Mouse (Mus musculus): Measurements from ENCODE around the gene Gm9495.
"Not testable (repeated sequence)": the region's sequence is repeated elsewhere in the genome, so short reads cannot be mapped to it uniquely, and the experiment has no call there.

Gene Gm9495

DNA sequence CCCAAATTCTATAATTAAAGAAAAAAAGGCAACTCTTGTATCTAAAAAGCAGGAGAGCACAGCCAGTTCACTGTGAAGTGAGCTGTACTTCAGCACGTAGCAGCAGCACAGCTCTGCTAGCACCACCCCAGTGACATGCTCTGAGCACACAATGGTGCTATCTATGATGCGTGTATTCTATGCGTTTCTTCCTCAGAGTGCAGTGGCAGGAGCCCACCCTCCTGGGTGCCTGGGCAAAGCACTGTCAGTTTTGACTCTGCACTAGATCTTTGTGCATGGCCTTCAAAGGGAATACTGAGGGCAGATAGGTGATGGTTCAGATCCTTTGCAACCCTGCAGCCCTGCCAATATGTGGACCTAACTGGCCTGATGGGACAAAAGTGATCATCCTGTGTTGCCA is at the start of gene Gm9495:
TSS of gene Gm9495 (minus strand) at position 101 of the 400 bp plus-strand sequence.
- CTCF ChIA-PET, POLR2A ChIA-PET: not testable (repeated sequence)

- CTCF ChIA-PET, result not testable (repeated sequence)
Observed at GRCm38 (mm10) chr8:69474946-69475345, 21.6 kb upstream of the Gm9495 start.

GRCm38 (mm10) chr8:69420018-69420417 is 33.3 kb downstream of the Gm9495 start:
- POLR2A ChIA-PET, CTCF ChIA-PET: not testable (repeated sequence)

More at GRCm38 (mm10) chr8:69474946-69475345, 21.6 kb upstream of the Gm9495 start:
- POLR2A ChIA-PET, result not testable (repeated sequence)

DNA sequence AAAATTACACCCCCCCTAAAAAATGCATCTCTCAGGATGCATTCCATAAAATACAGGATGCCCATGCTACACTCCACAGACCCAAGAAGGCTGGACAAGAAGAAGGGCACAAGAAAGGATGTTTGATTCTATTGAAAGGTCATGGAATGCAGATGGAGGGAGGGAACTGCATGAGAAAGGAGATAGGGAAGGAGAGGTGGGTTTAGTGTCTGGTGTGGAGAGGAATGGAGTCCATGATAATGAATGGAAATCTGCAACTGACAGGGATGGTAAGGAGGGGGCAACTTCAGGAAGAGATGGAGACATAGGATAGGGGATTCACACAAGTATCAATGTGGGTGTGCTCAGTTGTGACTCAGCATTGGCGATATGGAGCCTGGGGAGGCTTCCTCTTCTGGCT is 39.0 kb downstream of the Gm9495 start:
- CTCF ChIA-PET, result no interaction called here
- POLR2A ChIA-PET, result no interaction called here

GRCm38 (mm10) chr8:69404768-69405167 is 48.6 kb downstream of the Gm9495 start:
- ChIA-PET POLR2A (interaction anchor here in 2 of 4 experiments (1.0 to 2.2 kb wide), 4 partner anchors 9 to 29 kb away, joined by 3 to 7 read pairs (median 6); no protein-coding TSS in a partner anchor), CTCF (no interaction called here)

DNA sequence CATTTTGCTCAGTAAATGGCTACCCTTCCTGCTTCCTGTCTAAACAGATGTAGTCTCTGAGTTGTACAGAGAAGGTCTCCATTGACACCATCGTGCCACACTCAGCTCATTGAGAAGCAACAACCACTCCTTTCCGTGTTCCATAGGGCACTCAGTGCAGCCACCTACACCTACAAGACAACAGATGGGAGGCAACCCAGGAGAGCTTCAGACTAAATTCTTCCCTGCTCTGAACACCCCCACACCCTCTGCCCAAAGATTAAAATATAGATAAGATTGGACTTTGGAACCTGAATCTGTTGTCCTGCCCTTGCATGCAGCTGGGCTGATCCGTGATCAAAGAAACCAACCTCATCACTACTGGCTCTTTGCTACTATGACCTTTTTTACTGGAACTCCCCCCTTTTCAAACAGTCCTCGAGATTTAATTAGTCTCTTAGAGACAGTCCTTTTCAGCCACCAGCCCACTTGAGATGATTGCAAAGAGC is 53.4 kb downstream of the Gm9495 start:
- ChIA-PET POLR2A (interaction anchor here in 3 of 4 experiments (1.2 to 2.5 kb wide), 9 partner anchors 9 to 493 kb away, joined by 3 to 10 read pairs (median 6); partner anchors contain the start of genes Zfp868 (in 1 of the 3), Zfp963 (in 1 of the 3) and Zfp964 (in 1 of the 3)), CTCF (interaction anchor here in 1 of 4 experiments (0.5 kb wide), 1 partner anchor 226 kb away, joined by 4 read pairs; the partner anchor contains the start of gene Zfp868)

DNA sequence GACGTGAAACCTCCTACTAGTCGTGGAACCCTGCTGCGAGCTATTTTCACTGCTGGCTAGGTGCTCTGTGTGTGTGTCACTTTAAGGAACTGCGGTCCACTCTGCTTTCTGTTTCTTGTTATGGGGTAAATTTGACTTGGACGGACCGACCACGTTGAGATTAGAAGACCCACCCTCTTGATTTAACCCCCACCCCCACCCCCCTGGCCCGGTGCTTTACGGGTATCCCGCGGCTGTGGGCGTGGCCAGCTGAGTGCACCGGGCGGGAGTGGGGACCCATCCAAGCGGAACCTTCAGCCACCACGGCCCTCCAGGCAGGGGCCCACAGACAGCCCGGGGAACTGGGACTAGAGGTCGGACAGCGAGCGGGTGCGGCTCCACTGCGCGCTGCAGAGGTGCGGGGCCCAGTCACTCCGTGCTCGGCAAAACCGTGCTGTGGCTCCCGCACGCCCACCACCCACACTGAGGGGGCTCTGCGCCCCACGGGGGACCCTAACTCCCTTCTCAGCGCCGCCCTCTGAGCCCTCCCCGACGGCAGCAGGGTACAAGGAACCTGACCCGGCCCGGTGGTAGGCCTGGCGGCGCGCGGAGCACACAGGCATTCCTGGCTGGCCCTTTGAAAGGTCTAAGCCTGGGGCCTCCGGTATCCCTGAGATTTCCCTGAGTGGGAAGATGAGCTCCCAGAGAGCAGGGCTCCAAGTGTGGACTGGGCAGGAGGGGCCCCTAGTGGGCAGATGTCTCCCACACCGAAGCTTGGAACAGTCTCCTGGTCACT is 54.0 kb downstream of the Gm9495 start:
- ChIA-PET POLR2A (interaction anchor here in 3 of 4 experiments (0.8 to 2.5 kb wide), 14 partner anchors 9 to 494 kb away, joined by 3 to 10 read pairs (median 4); partner anchors contain the start of genes Zfp868 (in 2 of the 3), Zfp963 (in 2 of the 3) and Zfp964 (in 1 of the 3)), CTCF (no interaction called here)

DNA sequence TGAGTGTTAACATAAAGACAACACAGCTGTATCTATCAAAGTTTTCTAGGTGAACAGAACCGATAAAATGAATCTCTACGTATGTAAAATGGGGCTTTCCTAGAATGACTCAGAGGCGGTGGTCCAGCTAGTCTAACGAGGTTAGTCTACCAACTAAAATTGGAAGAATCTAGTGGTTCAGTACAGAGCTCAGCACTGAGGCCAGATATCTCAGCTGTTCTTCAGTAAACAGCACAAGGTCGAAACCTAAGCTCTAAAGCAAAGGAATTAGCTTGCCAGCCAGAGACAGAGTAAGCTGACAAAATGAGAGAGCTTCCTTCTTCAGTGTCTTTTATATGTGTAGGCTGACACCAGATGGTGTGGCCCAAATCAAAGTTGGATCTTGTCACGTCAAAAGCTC is 57.2 kb downstream of the Gm9495 start:
- ChIA-PET CTCF (interaction anchor here in 1 of 4 experiments (0.5 kb wide), 1 partner anchor 177 kb away, joined by 3 read pairs; no protein-coding TSS in a partner anchor), POLR2A (interaction anchor here (0.5 to 2.9 kb wide), 20 partner anchors 8 to 353 kb away, joined by 3 to 19 read pairs (median 4); partner anchors contain the start of genes D130040H23Rik (in 2 of the 4), Zfp868 (in 2 of the 4), Zfp930 (in 2 of the 4) and Zfp963 (in 1 of the 4))

- ChIA-PET POLR2A (interaction anchor here in 3 of 4 experiments (0.5 to 2.9 kb wide), 33 partner anchors 8 to 437 kb away, joined by 3 to 19 read pairs (median 3); partner anchors contain the start of genes Zfp868 (in 3 of the 3), D130040H23Rik (in 2 of the 3), Zfp930 (in 2 of the 3) and Pbx4 (in 1 of the 3)), CTCF (interaction anchor here in 1 of 4 experiments (0.6 kb wide), 1 partner anchor 36 kb away, joined by 4 read pairs; no protein-coding TSS in a partner anchor)
Observed at GRCm38 (mm10) chr8:69395050-69395789, 58.1 kb downstream of the Gm9495 start.

DNA sequence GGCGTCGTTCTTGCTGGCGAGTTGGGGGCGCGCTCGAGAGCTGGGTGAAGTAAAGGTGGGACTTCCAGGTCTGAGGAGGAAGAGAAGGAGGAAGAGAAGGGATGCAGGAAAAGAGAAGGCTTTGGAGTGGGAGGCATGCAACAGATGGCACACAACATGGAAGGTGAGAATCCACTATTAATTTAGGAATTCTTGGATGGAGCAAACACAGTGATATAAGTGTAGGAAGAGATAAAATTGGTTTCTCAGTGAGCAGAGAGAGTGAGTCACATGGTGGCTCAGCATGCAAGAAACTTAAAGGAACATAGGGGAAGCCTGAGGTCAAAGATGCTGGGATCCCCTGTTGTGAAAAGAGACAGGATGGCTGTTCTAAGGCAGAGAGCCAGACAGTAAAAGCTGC is 69.0 kb downstream of the Gm9495 start:
- ChIA-PET POLR2A (no interaction called here), CTCF (no interaction called here)

Measured in embryonic stem cell, embryonic (primary cell).